Mouse (Mus musculus) spleen, postnatal 10 days (tissue): Measurements from ENCODE around the gene Hoxc8.

ENCODE experiments used
- DNase-seq, 2 experiments: peaks; one replicate each; pipeline ENCODE4 v3.0.0; 2021 to 2022; ENCODE audit warnings: low spot score in 2 of 2

Gene Hoxc8

DNA sequence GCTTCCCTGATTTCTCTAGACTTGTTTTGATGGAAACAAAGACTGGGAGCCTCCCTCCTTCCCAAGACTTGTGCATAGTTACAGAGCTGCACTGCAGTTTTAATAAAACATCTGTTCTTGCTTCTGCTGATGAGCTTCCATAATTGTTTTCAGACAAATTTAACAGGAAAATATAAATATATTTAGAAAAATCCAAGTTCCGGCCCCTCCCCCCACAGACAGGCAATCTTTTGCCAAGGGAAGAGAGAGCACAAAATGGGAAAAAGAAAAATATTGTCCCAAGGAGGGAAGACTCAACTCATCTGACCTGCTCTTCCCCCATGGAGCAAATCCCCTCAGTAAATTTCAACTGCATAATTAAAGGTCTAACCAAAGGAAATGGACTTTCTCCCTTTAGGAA, 15.9 kb downstream of the Hoxc8 start:
- DNase-seq, result no peak

DNA sequence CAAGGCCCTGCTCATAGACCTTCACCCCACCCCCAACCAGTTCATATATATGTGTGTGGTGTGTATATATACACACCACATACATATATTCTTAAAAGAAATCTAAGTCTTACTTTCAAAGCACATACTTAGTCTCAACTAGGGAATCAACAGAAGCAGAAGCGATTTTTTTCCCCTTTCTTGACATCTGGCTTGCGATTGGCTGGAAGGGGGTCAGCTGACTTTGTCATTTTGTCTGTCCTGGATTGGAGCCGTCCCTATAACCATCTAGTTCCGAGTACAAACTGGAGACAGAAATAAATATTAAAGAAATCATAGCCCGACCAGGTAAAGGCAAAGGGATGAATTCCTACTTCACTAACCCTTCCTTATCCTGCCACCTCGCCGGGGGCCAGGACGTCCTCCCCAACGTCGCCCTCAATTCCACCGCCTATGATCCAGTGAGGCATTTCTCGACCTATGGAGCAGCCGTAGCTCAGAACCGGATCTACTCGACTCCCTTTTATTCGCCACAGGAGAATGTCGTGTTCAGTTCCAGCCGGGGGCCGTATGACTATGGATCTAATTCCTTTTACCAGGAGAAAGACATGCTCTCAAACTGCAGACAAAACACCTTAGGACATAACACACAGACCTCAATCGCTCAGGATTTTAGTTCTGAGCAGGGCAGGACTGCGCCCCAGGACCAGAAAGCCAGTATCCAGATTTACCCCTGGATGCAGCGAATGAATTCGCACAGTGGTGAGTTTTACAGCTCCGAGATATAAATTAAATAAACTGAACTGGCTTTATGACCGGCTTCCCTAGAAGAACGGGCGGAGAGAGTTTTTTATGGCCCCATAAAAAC, 19.1 kb downstream of the Hoxc8 start:
- no peak for DNase-seq

DNA sequence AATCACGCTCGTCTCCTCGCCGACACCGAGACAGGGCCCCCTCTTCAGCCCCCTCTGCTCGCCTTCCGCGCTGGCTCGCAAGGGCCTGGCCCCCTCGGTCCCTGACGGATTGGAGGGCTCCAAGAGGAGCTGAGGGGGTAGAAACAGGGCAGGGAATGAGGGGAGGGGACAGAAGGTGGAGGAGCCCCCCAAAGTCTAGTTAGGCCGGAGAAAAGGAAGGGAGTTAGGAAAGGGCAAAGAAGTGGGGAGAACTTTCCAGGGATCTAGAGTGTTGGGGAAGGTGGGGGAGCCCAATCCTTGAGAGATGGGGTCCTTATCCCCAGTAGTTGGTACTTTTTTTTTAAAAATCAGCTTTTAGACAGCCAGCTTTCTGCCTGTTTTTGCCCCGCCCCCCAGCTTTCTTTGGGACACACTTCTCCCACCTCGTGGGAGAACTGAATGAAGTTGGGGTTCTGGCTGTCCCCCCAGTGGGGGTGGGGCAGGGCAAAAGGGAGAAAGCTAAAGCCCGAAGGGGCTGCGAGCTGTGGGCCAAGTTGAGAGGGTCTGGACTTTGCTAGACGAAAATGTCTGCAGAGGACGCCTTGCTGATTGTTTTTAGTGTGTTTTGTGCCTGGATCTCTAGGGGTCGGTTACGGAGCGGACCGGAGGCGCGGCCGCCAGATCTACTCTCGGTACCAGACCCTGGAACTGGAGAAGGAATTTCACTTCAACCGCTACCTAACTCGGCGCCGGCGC, 19.9 kb downstream of the Hoxc8 start:
- no peak for DNase-seq

DNA sequence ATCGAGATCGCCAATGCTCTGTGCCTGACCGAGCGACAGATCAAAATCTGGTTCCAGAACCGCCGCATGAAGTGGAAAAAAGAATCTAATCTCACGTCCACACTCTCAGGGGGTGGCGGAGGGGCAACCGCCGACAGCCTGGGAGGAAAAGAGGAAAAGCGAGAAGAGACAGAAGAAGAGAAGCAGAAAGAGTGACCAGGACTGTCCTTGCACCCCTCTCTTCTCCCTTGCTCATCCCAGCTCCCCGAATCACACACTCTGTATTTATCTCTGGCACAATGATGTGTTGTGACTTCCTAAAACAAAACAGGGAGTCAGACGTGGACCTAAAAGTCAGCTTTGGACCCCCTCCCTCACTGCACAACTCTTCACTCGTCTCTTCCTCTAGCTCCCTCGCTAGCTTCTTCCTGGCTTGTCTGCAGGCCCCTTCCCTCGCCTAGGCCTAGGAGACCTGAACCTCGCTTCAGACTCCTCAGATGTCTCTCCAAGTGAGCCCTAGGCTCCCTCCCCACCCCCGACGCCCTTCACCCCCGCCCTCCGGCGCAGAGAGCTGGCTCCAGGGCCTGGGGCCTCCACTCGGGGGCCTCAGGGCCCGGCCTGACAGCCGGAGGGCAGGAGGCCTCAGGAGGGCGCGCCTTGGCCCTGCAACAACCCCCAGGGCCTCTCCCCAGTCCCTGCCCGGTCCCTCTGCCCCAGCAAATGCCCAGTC, 20.6 kb downstream of the Hoxc8 start:
- DNase-seq, result no peak

DNA sequence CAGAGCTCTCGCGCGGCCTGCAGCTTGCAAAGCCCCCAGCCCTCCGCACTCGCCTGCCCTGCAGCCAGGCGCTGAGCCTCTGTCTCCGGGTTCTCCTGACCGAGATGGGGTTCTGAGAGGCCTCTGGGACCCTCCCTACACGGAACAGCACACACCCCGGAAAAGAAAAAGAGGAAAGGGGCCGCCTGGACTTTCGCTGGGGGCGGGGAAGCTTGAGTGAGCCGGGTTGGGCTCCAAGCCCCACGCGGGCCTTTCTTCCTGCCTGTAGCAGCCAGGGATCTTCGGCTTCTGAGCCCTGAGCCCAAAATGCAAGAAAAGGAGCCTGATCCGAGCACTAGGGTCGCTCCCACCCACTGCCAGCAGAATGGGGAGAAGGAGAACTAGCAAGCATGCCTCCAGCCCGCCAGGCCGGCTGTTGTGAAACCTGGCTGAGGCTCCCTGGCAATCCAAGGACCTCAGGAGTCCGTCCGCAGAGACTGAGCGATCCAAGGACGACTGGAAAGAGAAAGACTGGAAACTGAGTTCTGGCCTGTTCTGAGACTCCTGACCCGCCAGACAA, 21.6 kb downstream of the Hoxc8 start:
- no peak for DNase-seq

DNA sequence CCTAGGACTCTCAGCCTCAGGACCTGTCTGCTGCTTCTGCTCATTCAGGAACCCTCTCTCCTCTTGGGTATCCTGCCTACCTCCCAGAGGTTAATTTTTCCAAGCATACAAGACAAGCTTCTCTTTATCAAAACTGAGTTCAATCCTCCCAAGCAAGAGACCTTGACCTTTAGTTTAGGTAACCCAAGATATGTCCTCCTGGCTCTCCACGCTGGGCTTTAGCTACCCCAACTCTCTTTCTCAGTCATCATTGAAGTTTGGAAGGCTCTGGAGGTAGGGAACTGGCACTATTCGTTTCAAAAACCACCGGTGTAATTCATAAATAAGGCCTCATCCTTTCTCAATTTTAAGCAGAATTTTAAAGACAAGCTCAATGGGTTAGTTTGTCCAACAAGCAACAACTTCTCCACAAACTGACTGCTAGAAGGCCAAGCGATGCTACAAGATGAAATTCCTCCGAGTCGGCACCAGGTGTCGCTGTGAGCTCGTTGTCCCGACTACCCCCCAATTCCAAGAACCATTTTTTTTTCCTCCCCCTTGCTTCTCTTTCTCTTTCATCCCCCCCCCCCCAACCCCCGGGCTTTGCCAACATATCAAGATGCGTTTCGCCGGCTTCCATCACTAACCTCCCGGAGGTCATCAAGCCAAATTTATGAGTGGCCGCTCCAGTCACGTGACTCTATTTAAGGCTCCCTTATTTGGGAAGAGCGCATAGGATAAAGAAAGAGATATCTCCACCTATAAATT, 23.0 kb downstream of the Hoxc8 start:
- DNase-seq, result peak in 1 of 2 experiments; percentile 42

DNA sequence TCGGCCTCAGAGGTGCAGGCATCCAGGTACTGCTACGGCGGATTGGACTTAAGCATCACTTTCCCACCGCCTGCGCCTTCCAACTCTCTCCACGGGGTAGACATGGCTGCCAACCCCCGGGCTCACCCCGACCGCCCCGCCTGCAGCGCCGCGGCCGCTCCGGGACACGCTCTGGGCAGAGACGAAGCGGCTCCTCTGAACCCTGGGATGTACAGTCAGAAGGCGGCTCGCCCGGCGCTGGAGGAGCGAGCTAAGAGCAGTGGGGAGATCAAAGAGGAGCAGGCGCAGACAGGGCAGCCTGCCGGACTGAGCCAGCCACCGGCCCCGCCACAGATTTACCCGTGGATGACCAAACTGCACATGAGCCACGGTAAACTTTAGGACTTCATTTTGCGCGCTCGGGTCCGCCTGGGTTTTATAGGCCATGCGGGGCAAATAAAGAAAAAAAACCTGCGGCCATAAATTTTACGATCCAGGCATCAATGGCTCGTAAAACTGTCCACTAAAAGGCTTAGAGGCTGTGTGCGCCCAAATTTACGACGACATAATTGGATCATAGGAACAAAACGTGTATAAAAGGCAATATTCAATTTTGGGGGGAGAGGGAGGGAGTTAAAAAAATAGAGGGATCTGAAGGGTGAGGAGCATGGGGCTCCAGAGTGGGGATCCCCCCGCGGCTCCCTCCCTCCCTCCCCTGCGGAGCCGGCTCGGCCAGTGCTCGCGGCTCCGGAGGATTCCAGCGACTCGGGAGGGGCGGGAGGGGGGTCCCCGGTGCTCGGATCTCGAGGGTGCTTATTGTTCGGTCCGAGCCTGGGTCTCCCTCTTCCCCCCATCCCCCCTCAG, 24.0 kb downstream of the Hoxc8 start:
- DNase-seq, result no peak

DNA sequence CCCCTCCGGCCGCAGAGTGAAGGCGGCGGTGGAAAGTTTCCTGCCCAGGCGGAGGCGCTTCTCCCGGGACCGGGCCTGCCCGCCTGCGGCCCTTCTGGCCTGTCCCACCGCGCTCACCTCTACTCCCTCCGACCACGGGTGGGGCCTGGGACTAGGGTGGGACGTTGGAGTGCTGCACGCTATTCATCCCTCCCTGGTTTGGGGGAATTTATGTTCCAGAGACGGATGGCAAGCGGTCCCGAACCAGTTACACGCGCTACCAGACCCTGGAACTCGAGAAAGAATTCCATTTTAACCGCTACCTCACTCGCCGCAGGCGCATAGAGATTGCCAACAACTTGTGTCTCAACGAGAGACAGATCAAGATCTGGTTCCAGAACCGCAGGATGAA, 24.6 kb downstream of the Hoxc8 start:
- DNase-seq, result no peak

DNA sequence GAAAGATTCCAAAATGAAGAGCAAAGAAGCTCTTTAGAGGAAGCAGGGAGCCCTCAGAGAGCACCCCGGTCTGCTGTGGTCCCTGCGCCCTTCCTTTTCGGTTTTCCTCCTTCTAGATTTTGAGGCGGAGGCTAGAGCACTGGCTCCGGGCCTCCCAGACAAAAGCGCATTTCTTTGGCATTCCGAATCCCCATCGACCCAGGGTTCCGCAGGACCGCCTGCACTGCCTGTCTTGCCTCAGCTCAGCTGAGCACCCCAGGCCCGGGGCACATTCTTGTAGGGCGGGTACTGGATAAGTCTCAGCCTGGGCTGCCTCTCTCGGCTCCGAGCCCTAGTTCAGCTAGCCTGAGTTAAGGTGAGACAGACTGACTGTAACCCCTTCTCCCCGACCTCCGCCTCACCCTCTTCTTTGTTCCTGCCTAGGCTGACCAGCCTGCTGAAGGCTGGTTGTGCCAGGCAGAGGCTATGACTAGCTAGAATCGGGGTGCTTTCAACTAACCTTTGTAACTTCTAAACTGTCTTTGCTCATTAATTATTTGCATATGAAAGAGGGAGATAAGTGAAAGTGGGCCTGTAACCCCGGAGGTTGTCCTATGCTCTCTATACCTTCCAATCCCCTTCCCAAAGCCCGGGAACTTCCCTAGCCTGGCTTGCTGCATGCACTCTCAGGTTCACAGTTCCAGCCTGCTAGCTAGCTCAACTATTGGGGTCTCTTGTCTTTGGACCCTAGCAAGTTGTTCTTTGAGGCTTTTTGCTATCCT, 25.2 kb downstream of the Hoxc8 start:
- DNase-seq, result no peak

DNA sequence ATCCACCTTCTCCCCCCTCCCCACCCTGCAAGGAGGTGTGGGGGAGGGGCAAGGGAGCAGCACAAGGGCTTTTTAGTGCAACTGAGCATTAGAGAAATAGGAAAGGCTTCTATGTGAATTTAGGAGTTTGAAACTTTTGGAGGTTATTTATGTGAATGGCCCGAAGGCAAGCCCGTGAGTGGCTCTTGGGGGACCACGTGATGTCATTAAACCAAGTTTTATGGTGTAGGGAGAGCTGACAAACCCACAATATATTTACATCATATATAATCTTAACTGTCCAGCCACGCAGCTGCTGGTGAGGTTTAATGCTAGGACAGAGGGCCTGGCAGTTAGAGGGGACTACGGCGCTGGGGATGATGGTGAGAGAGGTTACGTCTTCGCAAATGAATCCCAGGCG, 28.2 kb downstream of the Hoxc8 start, which contains the start of gene Hoxc4:
Gene Hoxc4, plus strand, starts transcription at position 299 of the 400 bp plus-strand sequence.
- no peak for DNase-seq

DNA sequence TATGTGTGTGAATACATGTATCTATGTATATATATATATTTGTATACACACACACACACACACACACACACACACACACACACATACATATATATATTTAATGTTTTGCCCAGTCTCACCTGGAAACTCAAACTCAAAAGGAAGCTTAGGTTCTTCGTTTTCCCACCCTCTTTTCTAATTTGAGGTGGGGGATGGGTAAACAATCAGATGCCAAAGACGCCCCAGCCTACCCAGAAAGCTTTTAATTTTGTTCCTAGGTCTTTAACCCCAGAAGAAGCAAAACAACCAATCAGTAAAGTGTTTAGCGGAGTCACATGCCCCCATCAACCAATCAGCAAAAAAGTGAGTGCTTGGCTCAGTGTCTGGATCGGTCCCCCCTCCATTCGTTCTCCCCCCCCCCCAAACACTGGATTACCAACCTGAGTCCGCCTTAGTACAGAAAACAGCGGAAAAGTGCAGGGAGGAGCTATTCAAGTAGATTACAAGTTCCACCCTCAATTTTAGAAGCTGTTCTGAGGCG, 30.6 kb downstream of the Hoxc8 start:
- no peak for DNase-seq

DNA sequence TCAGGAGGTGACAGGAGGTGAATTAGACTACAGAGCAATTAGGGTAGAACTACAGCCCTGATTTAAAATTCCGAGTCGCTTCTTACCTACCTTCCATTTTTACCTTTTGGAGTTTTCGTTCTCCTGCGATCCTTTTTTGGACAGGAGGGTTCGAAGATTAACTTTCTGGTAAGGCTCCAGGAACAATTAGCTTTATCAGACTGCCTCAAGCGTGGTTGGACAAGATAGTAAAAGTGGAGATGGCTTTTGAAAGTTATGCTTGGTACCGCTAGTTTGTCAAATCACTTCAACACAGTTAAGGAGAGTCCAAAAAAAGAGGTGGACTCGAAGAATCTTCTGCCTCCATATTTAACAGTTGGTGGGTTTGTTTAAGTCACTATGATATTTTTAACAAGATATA, 31.1 kb downstream of the Hoxc8 start:
- DNase-seq, result no peak

DNA sequence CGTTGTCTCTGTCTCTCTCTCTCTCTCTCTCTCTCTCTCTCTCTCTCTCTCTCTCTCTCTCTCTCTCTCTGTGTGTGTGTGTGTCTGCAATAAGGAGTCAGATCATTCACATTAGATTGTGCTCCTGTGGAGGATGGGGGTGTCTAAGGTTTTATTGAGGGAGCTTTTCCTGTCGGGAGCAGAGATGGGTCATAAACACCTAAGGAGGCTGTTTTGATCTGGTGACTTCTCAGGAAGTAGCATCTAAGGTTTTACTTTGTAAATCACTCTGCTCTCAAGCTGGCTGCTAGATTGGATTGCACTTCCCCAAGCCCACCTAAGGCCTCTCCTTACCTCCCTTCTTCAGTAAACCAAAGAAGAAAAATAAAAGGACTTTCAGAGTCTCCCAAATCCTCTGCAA, 33.7 kb downstream of the Hoxc8 start:
- no peak for DNase-seq

DNA sequence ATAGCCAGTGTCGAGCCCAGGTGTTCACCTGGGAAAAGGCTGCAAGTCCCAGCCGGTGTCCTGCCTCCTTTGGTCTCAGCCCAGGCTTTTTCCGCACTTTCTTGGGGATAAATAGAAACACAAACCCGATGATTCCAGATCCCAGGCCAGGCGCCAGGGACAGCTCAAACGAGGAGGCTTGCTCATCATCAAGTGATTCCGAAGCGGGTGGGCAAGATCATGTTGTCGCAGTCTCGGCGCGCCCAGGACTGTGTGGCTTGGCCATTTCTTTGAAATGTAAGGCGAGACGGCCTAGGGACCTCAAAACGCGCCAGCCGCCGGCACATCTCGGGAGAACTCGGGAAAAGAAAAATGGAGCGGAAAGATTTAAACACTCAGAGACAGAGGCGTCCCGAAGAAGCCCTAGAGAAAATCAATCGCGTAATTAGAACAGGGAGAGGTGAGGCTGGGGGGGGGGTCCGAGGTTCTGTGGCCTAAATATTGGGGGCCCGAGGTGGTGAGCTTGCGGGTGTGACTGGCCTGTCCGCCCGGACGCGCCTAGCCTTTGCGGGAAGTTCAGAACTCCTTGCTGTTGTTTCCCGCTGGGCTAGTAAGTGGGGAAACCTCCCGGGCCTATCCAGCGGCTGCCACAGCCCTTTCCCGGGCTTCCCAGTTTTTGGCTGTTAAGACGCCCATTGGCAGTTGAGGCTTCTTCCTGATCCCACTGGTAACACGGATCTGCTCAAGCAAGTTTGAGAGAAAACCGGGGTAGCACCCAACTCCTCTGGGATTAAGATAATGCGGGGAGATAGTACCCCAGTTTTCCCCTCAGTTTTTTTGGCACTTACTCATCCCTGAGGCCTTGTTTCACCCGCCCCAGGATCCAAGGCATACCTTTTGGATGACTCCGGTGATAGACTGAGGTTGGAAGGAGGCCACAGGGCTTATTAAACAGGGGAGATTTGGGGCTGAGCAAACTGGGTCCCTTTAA, 37.1 kb downstream of the Hoxc8 start:
- no peak for DNase-seq

DNA sequence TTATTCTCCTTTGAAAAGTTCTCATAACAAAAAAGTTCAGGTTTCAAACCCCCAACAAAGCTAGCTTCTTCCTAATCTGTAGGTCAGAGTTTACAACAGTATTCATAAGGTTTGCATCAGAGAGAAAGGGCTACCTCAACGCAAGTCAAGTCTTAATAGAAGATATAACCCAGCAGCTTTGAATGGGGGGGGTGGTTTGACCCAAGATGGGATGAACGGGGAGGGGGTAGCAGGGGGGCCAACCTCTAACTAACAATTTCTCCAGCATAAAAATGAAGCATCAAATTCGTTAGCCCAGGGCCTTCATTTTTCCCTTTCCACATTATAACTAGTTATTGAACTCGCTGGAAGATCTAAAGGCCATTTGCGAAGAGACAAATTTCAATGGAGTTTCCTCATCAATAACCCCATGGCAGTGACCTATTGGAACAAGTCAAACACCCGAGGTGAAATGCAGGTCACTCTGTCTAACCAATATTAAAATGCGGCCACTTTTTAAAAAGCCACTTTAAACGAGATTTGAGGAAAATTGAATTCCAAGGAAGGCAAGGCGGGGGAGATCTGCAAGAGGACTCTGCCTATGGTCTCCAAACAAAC, 38.6 kb downstream of the Hoxc8 start:
- no peak for DNase-seq

DNA sequence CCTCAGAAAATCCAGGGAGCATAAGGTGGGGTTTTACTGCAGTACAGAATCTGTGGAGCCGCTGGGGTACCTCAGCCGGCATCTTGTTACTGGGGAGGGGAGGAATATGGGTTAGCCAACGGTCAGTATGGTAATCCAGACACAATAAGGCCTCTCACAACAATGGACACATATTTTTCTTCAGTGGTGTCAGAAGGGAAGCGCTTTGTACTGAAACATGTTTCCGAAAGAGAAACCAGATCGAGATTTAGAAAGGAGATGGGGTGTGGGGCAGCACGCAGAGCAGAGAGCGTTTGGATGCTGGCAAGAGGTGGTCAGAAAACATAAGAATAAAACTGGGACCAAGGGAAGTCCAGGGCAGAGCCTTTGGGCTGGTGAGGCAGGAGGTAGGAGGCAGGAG, 39.7 kb downstream of the Hoxc8 start:
- no peak for DNase-seq

DNA sequence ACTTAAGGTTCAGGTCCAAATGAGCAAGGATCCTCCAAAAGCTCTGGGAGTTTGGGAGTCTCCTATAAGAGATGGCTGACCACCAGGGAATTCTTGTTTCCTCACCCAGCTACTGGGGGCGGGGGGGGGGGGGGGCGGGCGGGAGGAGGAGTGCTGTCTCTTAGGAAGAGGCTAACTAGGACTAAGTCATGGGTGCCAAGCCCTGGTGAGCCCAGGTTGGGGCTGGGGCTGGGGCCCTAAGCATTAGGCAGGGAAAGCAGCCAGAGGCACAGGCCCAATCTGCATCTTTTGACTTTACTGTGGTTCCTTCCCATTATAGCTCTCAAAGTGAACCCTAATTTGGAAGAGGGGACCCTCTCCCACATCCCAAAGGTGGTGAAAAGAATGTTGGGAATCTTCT, 41.8 kb downstream of the Hoxc8 start:
- no peak for DNase-seq
